Mouse (Mus musculus) gonadal fat pad, adult 2 months (tissue): ENCODE results near the gene Usp47. TPM values are rescaled to one million over a fixed set of nuclear protein-coding genes. Genes with fewer than 3 reads are reported as not detected.
"Not testable (repeated sequence)": the region's sequence is repeated elsewhere in the genome, so short reads cannot be mapped to it uniquely, and the experiment has no call there.

Experiments used
- DNase-seq: peaks from one replicate; pipeline ENCODE4 v3.0.0-alpha.2; 2012; ENCODE audit warnings: low read depth
- polyA plus RNA-seq: library from polyadenylated mRNA; depleted of rRNA; stranded (reverse); fragments of >200 nt; gene quantifications from 2 replicates; pipeline ENCODE4 v1.2.3, GENCODE M21; 2012

Gene Usp47
- polyA plus RNA-seq, 1 experiment = 15.4 TPM

DNA sequence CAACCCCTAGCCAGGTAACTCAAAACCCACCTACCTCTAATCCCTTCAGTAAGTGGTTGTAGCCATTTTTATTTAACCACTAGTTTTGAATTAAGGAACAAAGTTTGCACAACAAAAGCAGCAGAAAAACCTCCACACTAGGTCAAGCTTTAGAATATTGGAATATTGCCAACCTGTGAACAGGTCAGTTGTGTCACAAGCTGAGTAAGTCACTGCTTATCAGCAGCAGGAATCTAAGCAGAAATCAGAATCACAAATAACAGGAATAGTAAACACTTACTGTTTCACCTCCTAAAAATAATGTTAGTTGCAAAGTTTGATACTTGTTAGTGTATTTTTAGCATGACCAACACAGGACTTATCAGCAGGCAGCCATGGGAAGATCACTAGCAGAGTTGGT, 17.0 kb downstream of the Usp47 start:
- no peak for DNase-seq

DNA sequence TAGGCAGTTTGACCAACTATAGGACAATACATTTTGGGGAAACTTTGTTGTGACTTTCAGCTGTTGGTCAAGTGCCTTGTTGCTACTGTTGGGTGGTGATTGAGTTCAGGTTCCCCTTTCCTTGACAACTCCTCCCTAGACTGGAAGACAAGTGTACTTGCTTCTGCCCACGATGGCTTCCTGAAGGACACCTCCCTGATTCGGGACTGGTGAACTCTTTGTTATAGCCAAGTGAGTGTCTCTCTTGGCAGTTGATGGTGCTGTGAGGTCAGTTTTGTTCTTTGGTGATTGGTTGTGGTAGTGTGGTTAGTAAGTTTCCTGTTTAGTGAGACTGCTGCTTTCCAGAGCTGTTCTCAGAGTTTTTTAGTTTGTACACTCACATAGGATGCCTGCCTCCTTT, 19.5 kb downstream of the Usp47 start:
- DNase-seq = no peak

DNA sequence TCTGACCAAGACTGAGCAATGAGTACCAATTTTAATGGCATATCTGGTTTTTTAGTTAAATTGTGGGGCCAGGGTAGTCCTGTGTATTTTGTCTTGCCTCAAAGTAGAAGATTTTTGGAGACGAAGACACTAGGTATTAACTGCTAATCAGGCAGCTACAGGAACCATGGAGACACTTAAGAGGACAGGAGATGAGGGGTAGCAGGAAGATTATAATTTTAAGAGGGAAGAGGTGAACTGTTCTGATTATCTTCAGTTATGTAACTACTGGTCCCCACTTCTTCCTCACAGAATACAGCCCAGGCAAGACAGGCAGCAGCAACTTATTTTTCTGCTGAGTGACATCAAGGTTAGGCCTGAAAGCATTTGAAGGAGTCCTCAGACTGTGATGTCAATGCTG, 21.9 kb downstream of the Usp47 start:
- DNase-seq = no peak

DNA sequence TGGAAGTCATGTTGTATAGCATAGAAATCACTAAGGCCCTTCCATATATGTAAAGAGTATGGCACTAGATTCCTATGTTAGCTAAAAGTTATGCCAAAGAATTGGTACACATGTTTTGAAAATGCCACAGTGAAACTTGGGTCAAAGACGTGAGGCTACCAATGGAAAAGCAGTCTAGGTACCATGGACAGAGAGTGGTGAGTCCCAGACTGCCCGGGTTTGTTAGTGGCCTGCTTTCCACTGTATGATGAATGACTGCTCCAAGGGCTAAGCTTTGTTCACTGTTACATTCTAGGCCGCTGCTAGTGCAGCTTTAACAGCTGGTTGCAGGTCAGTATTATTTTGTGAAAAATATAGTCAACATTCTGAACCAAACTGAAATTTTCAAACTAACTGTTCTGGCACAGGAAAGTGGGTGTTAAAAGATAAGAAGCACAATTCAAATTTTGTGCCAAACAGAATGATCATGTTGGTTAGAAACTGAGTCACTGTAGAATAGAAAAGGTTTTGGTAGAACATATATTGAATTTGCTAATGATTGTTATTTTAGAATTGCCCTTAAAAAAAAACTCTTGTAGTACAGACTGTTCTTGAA, 22.6 kb downstream of the Usp47 start:
- no peak for DNase-seq

DNA sequence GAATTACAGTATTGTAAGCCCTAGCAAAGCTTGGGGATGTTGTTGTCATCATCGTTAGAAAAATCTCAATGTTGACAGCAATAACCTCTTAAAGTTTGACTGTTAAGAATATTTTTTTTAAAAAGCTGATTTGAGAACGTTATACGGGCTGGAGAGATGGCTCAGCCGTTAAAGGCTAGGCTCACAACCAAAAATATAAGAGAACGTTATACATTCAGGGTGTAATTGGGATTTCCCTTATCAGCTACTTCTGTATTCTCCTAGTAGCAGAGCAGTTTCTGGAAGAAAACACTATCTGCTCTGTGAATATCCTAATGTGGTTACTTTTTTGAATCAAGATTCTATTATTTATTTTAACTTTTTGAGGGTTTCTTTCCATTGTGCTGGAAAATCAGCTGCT, 25.3 kb downstream of the Usp47 start:
- no peak for DNase-seq

GRCm38 (mm10) chr7:112053667-112054066, 30.4 kb downstream of the Usp47 start:
- no peak for DNase-seq

DNA sequence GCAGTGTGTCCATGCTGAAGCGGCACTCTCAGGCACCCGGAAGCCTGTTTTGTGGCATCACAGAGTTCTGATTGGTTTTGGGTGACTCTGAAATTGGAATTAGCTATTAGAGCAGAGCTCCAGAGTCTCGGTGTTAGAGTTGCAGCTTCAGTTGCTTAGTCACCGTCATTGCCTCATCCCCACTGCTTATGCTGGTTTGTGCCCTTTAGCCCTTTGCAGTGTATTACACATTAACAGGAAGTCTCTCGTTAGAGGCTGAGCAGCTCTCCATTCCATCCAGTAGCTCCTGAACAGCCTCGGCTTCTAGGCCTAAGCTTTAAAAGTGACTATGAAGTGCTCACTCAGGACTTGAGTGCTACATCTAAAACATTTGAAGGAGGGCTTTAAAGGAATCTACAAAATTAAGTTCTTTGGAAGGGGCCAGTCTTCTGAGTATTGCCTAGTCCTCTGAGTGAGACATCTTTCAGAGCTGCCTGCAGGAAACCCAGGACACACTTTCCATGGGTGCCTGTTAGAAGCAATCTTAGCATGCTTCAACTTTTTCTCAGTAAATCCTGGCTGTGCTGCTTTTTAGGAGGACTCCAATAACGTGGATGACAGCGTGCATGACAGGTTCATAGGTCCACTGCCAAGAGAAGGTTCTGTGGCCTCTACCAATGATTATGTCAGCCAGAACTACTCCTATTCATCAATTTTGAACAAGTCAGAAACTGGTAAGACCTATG, 32.8 kb downstream of the Usp47 start:
- DNase-seq = peak; percentile 26

DNA sequence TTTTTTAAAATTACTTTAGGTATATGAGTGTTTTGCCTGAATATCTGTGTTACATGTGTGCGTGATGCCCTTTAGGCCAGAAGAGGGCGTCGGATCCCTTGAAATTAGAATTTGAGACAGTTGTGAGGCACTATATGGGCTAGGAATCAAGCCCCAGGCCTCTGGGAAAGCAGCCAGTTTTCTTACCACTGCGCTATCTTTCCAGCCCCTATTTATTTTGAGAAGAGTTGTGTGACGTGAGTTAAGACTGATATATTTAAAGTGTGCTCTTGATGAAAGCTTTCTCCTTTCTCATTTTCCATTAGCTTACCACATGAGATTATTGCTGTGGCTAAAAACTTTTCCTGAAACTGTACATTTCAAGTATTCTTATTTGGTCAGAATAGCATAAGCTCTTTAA, 51.6 kb downstream of the Usp47 start:
- no peak for DNase-seq

- no peak for DNase-seq
These were observed 59.3 kb downstream of the Usp47 start for GRCm38 (mm10) chr7:112082636-112083035.

DNA sequence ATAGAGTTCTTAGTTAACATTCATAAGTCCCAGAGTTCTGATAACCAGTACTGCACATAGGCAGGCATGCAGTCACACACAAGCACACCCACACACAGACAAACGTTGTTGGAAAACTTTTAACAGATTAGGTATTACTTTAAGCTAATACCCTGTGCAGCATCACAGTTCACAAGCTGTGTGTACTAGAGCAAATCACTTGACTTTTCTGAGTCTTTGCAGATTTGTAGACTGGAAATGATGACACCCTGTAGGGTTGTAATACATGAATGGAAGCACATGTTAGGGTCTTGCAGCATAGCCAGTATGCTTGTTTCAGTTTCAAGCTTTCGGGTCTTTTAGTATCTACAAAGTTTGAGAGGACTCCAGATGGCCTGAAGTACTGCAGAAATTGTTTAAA, 60.9 kb downstream of the Usp47 start:
- no peak for DNase-seq

GRCm38 (mm10) chr7:112085062-112085461, 61.8 kb downstream of the Usp47 start:
- DNase-seq = no peak

- DNase-seq = no peak
These were observed 62.9 kb downstream of the Usp47 start for GRCm38 (mm10) chr7:112086186-112086585.

DNA sequence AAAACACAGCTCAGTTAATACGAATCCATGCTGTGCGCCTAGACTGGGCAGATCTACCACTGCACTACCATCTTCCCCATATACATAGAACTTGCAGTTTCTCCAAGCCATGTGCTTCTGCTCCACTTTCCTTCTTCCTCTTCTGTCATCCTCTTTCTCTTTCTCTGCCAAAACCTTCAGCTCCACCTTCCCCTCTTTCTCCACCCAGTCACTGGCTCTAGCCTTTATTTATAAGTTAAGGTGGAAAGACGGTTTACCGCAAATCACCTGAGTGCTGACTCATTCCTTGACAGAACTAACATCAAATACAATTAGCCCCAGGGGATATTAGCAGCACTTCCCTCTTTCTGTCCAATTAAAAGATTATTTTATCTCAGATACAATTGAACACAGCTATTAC, 71.6 kb downstream of the Usp47 start:
- not testable (repeated sequence) for DNase-seq

DNA sequence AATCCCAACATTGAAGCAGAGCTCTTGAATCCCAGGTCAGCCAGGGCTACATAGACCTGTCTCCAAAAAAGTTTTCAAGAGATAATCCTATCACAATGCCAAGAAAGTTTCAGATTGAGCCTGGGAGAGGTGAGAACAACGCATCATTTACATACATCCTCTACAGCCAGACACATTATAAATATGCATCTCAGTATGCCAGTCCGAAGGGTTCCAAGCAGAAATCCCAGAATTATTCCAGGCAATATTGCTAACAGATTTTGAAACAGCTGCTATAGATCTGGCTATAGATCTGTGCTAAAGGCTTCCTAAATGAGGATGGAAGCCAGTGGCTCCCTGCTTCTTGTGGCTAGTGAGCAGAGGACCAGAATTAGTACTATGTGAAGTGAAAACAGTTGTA, 77.6 kb downstream of the Usp47 start:
- DNase-seq = no peak

- no peak for DNase-seq
These were observed 79.6 kb downstream of the Usp47 start for GRCm38 (mm10) chr7:112102933-112103332.

GRCm38 (mm10) chr7:112103816-112104215, 80.5 kb downstream of the Usp47 start:
- DNase-seq = no peak

DNA sequence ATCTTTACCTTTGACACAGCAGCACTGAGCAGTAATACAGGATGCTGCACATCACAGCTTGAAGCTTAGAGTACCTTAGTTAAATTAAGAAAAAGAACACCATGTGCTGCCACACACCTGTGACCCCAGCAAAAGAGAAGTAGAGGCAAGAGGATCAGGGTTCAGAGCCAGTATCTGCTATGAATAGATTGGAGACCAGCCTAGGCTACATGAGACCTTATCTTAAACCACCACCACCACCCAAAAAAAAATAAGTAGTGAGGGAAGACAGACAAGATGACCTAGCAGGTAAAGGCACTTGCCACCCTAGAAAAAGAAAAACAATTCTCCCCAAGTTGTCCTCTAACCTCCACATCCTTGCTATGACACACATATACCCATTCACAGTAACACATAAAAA, 85.5 kb downstream of the Usp47 start:
- no peak for DNase-seq

- no peak for DNase-seq
These were observed 87.5 kb downstream of the Usp47 start for GRCm38 (mm10) chr7:112110638-112111372.

DNA sequence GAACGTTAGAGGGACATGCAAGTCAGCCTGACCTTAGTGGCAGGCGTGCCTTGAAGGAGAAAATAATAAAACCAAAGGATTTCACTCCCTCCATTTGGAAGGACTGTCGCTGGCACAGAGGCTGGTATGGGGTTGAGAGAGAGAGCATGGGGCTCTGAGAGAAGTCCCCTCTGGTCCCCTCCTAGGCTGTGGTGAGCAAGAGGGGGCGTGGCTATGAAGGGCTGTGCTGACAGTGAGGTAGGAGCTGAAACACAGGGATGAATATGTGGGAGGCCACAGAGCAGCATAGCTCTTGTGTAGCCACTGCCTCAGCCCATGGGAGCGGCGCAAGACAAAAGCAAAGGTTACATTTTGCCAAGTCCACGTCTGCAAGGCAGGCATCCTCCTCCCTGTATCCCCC, 94.2 kb downstream of the Usp47 start:
- no peak for DNase-seq

DNA sequence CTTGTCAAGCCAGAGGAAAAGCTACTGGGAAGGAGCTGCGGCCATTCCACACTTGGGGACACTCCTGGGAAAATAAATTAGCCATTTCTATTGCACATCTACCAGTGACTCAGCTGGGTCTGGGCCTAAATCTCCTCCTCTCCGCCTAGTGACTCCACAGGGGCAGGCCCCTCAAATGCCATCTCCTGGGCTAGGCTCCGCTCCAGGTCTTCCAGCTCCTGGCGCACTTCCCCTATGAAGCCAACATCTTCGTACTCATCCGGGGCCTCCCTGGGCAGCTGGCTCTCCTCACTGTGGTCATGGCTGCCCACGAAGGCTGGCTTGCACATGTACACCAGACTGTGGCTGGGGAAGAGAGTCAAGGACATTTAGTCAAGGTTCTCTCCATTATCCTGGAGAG, 94.8 kb downstream of the Usp47 start:
- DNase-seq = no peak

DNA sequence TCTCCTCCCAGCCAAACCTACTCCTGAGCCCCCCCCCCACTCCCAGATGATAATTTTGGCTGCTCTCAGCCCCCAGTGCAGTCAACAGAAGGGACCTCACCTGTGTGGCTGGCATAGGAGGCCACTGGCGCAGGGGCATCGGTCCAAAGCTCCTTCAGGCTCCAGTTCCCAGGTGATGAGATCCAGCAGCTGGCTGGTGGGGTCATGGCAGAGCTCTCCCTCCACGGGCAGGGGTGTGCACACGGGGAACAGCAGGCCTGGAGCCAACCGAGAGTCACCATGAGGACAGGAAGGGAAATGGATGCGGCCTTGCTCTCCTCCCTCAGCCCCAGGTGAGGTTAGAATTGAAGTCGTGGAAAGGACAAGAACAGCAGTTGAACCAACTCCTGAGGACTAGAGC, 95.9 kb downstream of the Usp47 start:
- no peak for DNase-seq

DNA sequence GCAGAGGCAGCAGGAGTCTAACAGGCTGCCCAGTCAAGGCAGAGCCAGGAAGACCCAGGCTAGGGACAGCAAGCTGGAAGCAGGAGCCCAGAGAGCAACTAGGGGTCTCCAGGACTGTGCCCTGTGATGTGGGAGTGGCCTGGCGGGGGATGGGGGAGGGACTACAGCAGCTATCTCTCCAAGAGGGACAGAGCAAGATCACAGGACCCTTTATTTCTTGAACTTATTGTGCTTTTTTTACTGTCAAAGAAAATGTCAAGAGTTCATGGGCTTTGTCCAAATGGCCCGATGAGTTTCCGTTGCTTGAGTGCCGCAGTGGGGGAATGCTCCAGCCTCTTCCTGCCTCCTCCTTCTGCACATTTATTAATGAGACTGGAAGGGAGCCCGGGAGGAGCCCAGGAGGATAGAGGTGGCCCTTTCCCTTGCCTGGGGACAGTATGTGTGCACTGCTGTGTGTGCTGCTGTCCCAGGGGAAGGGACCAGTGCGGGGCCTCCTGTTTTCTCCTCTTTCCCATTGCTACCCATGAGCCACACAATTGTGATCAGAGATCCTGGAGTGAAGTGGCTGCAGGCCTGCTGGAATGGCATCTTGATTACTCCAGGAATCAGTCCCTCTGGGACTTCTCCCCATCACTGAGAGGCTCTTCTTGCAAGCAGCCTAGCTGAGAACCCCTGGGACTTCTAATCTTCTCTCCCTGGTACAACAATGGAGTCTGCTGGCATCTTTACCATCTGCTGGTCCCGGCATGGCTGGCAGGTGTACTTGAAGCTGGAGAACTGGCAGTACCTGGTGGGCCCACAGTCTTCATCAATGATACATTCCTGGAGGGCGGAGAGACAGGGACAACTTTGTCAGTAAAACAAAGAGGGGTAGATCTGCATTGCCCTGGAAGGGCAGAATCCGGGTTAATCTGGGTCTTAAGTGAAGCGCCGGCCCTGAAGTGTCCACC, 97.8 kb downstream of the Usp47 start:
- no peak for DNase-seq
